Mouse (Mus musculus) embryonic facial prominence, embryonic 15.5 days (tissue): ENCODE data around the gene Cul4a. TPM values are rescaled to one million over a fixed set of nuclear protein-coding genes. Genes with fewer than 3 reads are reported as not detected.
"Not testable (repeated sequence)": the region's sequence is repeated elsewhere in the genome, so short reads cannot be mapped to it uniquely, and the experiment has no call there.

Experiments
- ATAC-seq: fragments of 200-750 bp; cut with Nextera tagmentation; 2 replicates; pipeline ENCODE4 v1.8.0; 2017; ENCODE audit warnings: low read depth, moderate TSS enrichment; ENCODE audit not compliant: insufficient number of reproducible peaks, low FRiP score, low TSS enrichment
- H3K27ac ChIP-seq: fragments of 300-500 bp; sonication (generic); replicated peaks from 2 replicates; pipeline ENCODE4 v1.5.1; 2015; ENCODE audit warnings: mild to moderate bottlenecking, inconsistent platforms
- H3K27me3 ChIP-seq: fragments of 300-500 bp; sonication (generic); 2 replicates; pipeline ENCODE4 v1.6.1; 2015; ENCODE audit warnings: inconsistent platforms
- H3K36me3 ChIP-seq: fragments of 300-500 bp; sonication (generic); 2 replicates; pipeline ENCODE4 v1.6.1; 2015; ENCODE audit warnings: mild to moderate bottlenecking, inconsistent platforms
- H3K4me1 ChIP-seq: fragments of 300-500 bp; sonication (generic); 2 replicates; pipeline ENCODE4 v1.6.1; 2015; ENCODE audit warnings: inconsistent platforms
- H3K4me2 ChIP-seq: fragments of 300-500 bp; sonication (generic); replicated peaks from 2 replicates; pipeline ENCODE4 v1.6.1; 2015; ENCODE audit warnings: mild to moderate bottlenecking, inconsistent platforms
- H3K4me3 ChIP-seq: fragments of 300-500 bp; sonication (generic); replicated peaks from 2 replicates; pipeline ENCODE4 v1.5.1; 2015; ENCODE audit warnings: mild to moderate bottlenecking, inconsistent platforms
- H3K9ac ChIP-seq: fragments of 300-500 bp; sonication (generic); 2 replicates; pipeline ENCODE4 v1.6.1; 2015; ENCODE audit warnings: inconsistent platforms
- H3K9me3 ChIP-seq: fragments of 300-500 bp; sonication (generic); replicated peaks from 2 replicates; pipeline ENCODE4 v1.6.1; 2016; ENCODE audit warnings: inconsistent platforms
- WGBS: fragments of 180-500 bp; shearing (Covaris S2); methylation state at CpG from one replicate; pipeline ENCODE4 v1.1.7; 2015; 5-methylcytosine and 5-hydroxymethylcytosine counted together
- polyA plus RNA-seq: library from polyadenylated mRNA; unstranded; fragments of >200 nt; fragmentation: Nextera tagmentation; extraction: Ambion mirVana; gene quantifications from 2 replicates; pipeline ENCODE4 v1.2.1, GENCODE M21; 2015

Cul4a gene
- polyA plus RNA-seq = 104 and 106 TPM in 2 replicates

- Histone ChIP-seq H3K4me2 (peak within 1 kb of the TSS; percentile 87), H3K9me3 (no peaks in the 10 kb centered on the region), H3K27me3 (no peaks in the 10 kb centered on the region), H3K36me3 (peaks cover 10% of the 10 kb centered on the region; the same call in 1 of the 2 replicates), H3K4me3 (peak within 1 kb of the TSS; percentile 97), H3K9ac (peak within 1 kb of the TSS; percentile 99), H3K27ac (peak within 1 kb of the TSS; percentile 97), H3K4me1 (peaks cover 25% of the 10 kb centered on the region)
- WGBS = under 1% methylated on average over 85 of the region's 87 CpGs
- peak; percentile 97 for ATAC-seq
Measured at GRCm38 (mm10) chr8:13105087-13105881, at the start of gene Cul4a, which contains the start of gene Pcid2. TSS of gene Cul4a (plus strand) at chr8:13105621. TSS of gene Pcid2 (minus strand) at chr8:13105459.

- no peaks in the 10 kb centered on the region for H3K36me3 ChIP-seq
- no peak overlapping the region for H3K9ac ChIP-seq
- no peaks in the 10 kb centered on the region for H3K9me3 ChIP-seq
- ATAC-seq = no peak
- no peak overlapping the region for H3K4me3 ChIP-seq
- no peaks in the 10 kb centered on the region for H3K4me1 ChIP-seq
- no peak overlapping the region for H3K27ac ChIP-seq
- H3K4me2 ChIP-seq = no peak overlapping the region
- no peaks in the 10 kb centered on the region for H3K27me3 ChIP-seq
- WGBS = 84% methylated on average over 4 of the region's 4 CpGs
Measured at GRCm38 (mm10) chr8:13057351-13057750, 48.1 kb upstream of the Cul4a start.

- Histone ChIP-seq H3K4me1 (no peaks in the 10 kb centered on the region), H3K27me3 (no peaks in the 10 kb centered on the region), H3K9me3 (no peaks in the 10 kb centered on the region), H3K9ac (no peak within 1 kb of the TSS), H3K4me2 (no peak within 1 kb of the TSS), H3K27ac (no peak within 1 kb of the TSS), H3K36me3 (no peaks in the 10 kb centered on the region), H3K4me3 (no peak within 1 kb of the TSS)
- no peak for ATAC-seq
- 77% methylated on average over 17 of the region's 17 CpGs for WGBS
Measured at GRCm38 (mm10) chr8:13060441-13061150, 44.8 kb upstream of the Cul4a start, which contains the start of gene Proz. TSS of gene Proz (plus strand) at chr8:13060914.

- no peak overlapping the region for H3K4me3 ChIP-seq
- 68% methylated on average over 16 of the region's 16 CpGs for WGBS
- H3K9ac ChIP-seq = no peak overlapping the region
- no peak for ATAC-seq
- H3K27ac ChIP-seq = no peak overlapping the region
- no peaks in the 10 kb centered on the region for H3K36me3 ChIP-seq
- H3K4me2 ChIP-seq = no peak overlapping the region
- H3K9me3 ChIP-seq = no peaks in the 10 kb centered on the region
- no peaks in the 10 kb centered on the region for H3K27me3 ChIP-seq
- H3K4me1 ChIP-seq = no peaks in the 10 kb centered on the region
Measured at GRCm38 (mm10) chr8:13063112-13063511, 42.3 kb upstream of the Cul4a start.

GRCm38 (mm10) chr8:13073255-13073654 is 32.2 kb upstream of the Cul4a start:
- ATAC-seq = no peak
- H3K9ac ChIP-seq = no peak overlapping the region
- H3K27me3 ChIP-seq = no peaks in the 10 kb centered on the region
- H3K4me1 ChIP-seq = no peaks in the 10 kb centered on the region
- H3K36me3 ChIP-seq = peaks cover 50% of the 10 kb centered on the region
- no peaks in the 10 kb centered on the region for H3K9me3 ChIP-seq
- H3K4me3 ChIP-seq = no peak overlapping the region
- 94% methylated on average over 11 of the region's 11 CpGs for WGBS
- H3K27ac ChIP-seq = no peak overlapping the region
- H3K4me2 ChIP-seq = no peak overlapping the region

- no peaks in the 10 kb centered on the region for H3K9me3 ChIP-seq
- 94% methylated on average over 8 of the region's 8 CpGs for WGBS
Measured at GRCm38 (mm10) chr8:13075044-13075443, 30.4 kb upstream of the Cul4a start.

GRCm38 (mm10) chr8:13075579-13075978 is 29.8 kb upstream of the Cul4a start:
- H3K4me1 ChIP-seq, H3K9me3 ChIP-seq, H3K27ac ChIP-seq, H3K27me3 ChIP-seq, ATAC-seq, H3K4me2 ChIP-seq, H3K9ac ChIP-seq, H3K4me3 ChIP-seq: not testable (repeated sequence)
- H3K36me3 ChIP-seq = peaks cover 74% of the 10 kb centered on the region
- 97% methylated on average over 1 of the region's 1 CpGs for WGBS

More at GRCm38 (mm10) chr8:13075044-13075443, 30.4 kb upstream of the Cul4a start:
- Histone ChIP-seq H3K4me1 (no peaks in the 10 kb centered on the region), H3K27ac (no peak overlapping the region), H3K27me3 (no peaks in the 10 kb centered on the region), H3K36me3 (peaks cover 68% of the 10 kb centered on the region), H3K9ac (no peak overlapping the region), H3K4me2 (no peak overlapping the region), H3K4me3 (no peak overlapping the region)
- no peak for ATAC-seq

GRCm38 (mm10) chr8:13077542-13077941 is 27.9 kb upstream of the Cul4a start:
- Histone ChIP-seq H3K9ac (no peak overlapping the region), H3K4me3 (no peak overlapping the region), H3K27me3 (no peaks in the 10 kb centered on the region), H3K9me3 (no peaks in the 10 kb centered on the region), H3K4me2 (no peak overlapping the region), H3K36me3 (peaks cover 91% of the 10 kb centered on the region), H3K4me1 (no peaks in the 10 kb centered on the region), H3K27ac (no peak overlapping the region)
- 82% methylated on average over 7 of the region's 7 CpGs for WGBS
- ATAC-seq = no peak

GRCm38 (mm10) chr8:13104691-13105086 is 732 bp upstream of the Cul4a start:
- peak overlapping the region; percentile 97 for H3K4me3 ChIP-seq
- peak overlapping the region; percentile 97 for H3K27ac ChIP-seq
- H3K9ac ChIP-seq = peak overlapping the region; percentile 78
- no peaks in the 10 kb centered on the region for H3K27me3 ChIP-seq
- H3K4me1 ChIP-seq = peaks cover 25% of the 10 kb centered on the region
- H3K9me3 ChIP-seq = no peaks in the 10 kb centered on the region
- H3K36me3 ChIP-seq = peaks cover 15% of the 10 kb centered on the region; the same call in 1 of the 2 replicates
- ATAC-seq = peak; percentile 85
- peak overlapping the region; percentile 87 for H3K4me2 ChIP-seq
- under 1% methylated on average over 45 of the region's 45 CpGs for WGBS

- ATAC-seq = peak; percentile 42
- H3K9me3 ChIP-seq = no peaks in the 10 kb centered on the region
- peak overlapping the region; percentile 88 for H3K27ac ChIP-seq
- peaks cover 8% of the 10 kb centered on the region; the same call in 1 of the 2 replicates for H3K36me3 ChIP-seq
- no peaks in the 10 kb centered on the region for H3K27me3 ChIP-seq
- H3K4me2 ChIP-seq = peak overlapping the region; percentile 84
- H3K4me3 ChIP-seq = peak overlapping the region; percentile 97
- H3K4me1 ChIP-seq = peaks cover 25% of the 10 kb centered on the region
- peak overlapping the region; percentile 99 for H3K9ac ChIP-seq
- under 1% methylated on average over 62 of the region's 63 CpGs for WGBS
Measured at GRCm38 (mm10) chr8:13105908-13106551, 609 bp downstream of the Cul4a start.
